Mouse (Mus musculus) cerebellum, adult 11 months (tissue): ENCODE measurements at regions not wholly inside any gene's neighbourhood (a gene's known extent, or its start where the extent isn't known, plus 50 kb on each side); places are given as distances from the start of the nearest gene placed in this dataset.

Source experiments
- DNase-seq: peaks from one replicate; pipeline ENCODE4 v3.0.0; 2022

DNA sequence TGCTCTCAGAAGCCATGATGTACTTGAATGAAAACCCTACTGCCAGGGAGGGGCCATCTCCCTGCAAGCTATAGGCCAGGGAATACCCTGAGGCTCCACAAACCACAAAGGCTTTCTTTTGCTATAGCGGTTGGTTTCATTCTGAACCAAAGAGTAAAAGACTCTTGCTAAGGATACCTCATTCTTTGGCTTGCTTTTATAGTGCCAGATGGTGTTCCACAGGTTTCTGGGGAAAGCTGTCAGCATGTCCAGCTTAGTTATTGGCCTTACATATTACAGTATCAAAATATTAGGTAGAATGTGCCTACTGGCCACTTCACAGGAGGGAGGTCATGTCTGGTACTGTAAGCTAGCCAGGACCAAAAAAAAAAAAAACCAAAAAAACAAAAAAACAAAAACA lies 246.9 kb upstream of the Cdr1 start:
- peak; percentile 55 for DNase-seq

DNA sequence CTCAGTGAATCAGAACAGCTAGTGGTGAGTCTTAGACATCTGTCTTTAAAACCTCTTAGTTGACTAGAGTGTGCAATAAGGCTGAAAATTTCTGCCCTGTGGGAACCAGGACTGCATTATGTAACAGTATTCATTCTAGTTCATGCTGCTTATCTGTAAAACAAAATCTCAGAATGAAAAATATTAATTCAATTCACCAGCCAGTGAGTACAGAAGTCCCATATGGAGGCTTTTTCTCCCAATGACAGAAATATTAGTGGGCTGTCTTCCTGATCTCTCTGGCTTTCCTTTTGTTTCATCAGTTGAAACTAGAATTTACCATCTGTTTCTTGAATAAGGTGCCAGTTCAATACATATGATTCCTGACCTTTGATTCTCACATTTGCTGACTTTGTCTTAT lies 240.0 kb upstream of the Cdr1 start:
- DNase-seq: no peak

DNA sequence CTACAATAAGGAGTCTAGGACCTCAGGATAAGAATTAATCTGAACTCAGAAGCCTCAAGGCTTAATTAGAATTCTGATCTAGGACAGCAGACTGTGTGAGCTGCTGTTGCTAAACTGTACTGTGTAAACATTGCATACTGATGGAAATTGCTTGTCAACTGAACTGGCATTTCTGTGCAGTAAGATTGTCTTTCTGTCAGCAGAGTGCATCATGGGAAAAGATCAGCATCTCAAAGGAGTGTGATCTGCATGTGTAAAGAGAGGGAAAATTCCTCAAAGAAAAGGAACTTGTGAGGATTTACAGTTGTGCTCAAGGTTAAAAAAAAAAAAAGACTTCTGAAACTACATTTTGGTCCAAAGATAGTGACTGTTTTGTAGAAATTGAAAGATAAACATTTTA lies 207.8 kb upstream of the Cdr1 start:
- no peak for DNase-seq

DNA sequence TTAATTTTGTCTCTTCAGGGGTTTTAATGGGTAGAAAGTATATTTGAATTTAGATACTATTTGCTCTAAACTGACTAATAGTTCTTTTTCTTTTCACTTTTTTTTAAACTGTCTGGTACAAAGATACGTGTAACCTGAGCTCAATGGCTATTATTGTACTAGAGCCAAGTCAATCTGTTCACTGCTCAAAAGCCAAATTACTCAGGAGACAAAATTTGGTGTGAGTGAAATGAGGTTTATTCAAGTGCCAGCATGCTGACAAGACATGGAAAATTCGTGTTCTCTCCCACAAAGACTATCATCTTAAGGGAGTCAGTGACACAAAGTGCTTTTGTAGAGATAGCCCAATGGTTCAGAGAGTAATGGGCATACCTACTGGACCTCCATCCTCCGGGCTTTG lies 206.3 kb upstream of the Cdr1 start:
- peak; percentile 1 for DNase-seq
